Mouse (Mus musculus) embryonic facial prominence, embryonic 12.5 days (tissue): ENCODE data around the gene Casp9. TPM values are rescaled to one million over a fixed set of nuclear protein-coding genes. Genes with fewer than 3 reads are reported as not detected.
A peak's percentile ranks its signal among the peaks of the same experiment; 100 is the strongest.
"Not testable (repeated sequence)": the region's sequence is repeated elsewhere in the genome, so short reads cannot be mapped to it uniquely, and the experiment has no call there.

Experiments used
- ATAC-seq: fragments of 200-750 bp; cut with Nextera tagmentation; 2 replicates; pipeline ENCODE4 v1.8.0; 2017; ENCODE audit not compliant: insufficient number of reproducible peaks, insufficient read depth, low FRiP score, low TSS enrichment
- H3K27ac ChIP-seq: fragments of 300-500 bp; sonication (generic); 2 replicates; pipeline ENCODE4 v1.5.1; 2016; ENCODE audit warnings: mild to moderate bottlenecking
- H3K27me3 ChIP-seq: fragments of 300-500 bp; sonication (generic); 2 replicates; pipeline ENCODE4 v1.6.1; 2016; ENCODE audit warnings: mild to moderate bottlenecking, moderate library complexity
- H3K36me3 ChIP-seq: fragments of 300-500 bp; sonication (generic); 2 replicates; pipeline ENCODE4 v1.6.1; 2016; ENCODE audit warnings: mild to moderate bottlenecking
- H3K4me1 ChIP-seq: fragments of 300-500 bp; sonication (generic); 2 replicates; pipeline ENCODE4 v1.6.1; 2016
- H3K4me2 ChIP-seq: fragments of 300-500 bp; sonication (generic); replicated peaks from 2 replicates; pipeline ENCODE4 v1.6.1; 2016; ENCODE audit warnings: mild to moderate bottlenecking, moderate library complexity
- H3K4me3 ChIP-seq: fragments of 300-500 bp; sonication (generic); 2 replicates; pipeline ENCODE4 v1.5.1; 2016; ENCODE audit warnings: mild to moderate bottlenecking
- H3K9ac ChIP-seq: fragments of 300-500 bp; sonication (generic); 2 replicates; pipeline ENCODE4 v1.6.1; 2016; ENCODE audit warnings: mild to moderate bottlenecking, moderate library complexity
- H3K9me3 ChIP-seq: fragments of 300-500 bp; sonication (generic); 2 replicates; pipeline ENCODE4 v1.6.1; 2016; ENCODE audit warnings: mild to moderate bottlenecking, moderate library complexity
- WGBS: fragments of 180-500 bp; shearing (Covaris S2); methylation state at CpG from one replicate; pipeline ENCODE4 v1.1.7; 2016; 5-methylcytosine and 5-hydroxymethylcytosine counted together
- polyA plus RNA-seq: library from polyadenylated mRNA; unstranded; fragments of >200 nt; fragmentation: Nextera tagmentation; extraction: Ambion mirVana; gene quantifications from 2 replicates; pipeline ENCODE4 v1.2.1, GENCODE M21; 2016

Gene Casp9
- polyA plus RNA-seq, 1 experiment from 2014 or later: 18.1 TPM

GRCm38 (mm10) chr4:141762102-141762598 lies 31.3 kb upstream of the Casp9 start:
- no peak for ATAC-seq
- H3K27me3 ChIP-seq: no peaks in the 10 kb centered on the region
- H3K4me2 ChIP-seq: no peak overlapping the region
- no peak overlapping the region for H3K9ac ChIP-seq
- no peak overlapping the region for H3K27ac ChIP-seq
- H3K9me3 ChIP-seq: no peaks in the 10 kb centered on the region
- 93% methylated on average over 13 of the region's 13 CpGs for WGBS
- peaks cover 57% of the 10 kb centered on the region for H3K36me3 ChIP-seq
- H3K4me1 ChIP-seq: 0 out of 2 replicates have a peak, but pooled peaks cover 3% of the 10 kb centered on the region
- H3K4me3 ChIP-seq: no peak overlapping the region

GRCm38 (mm10) chr4:141763476-141763875 lies 29.9 kb upstream of the Casp9 start:
- H3K9ac ChIP-seq: no peak overlapping the region
- H3K4me1 ChIP-seq: 0 out of 2 replicates have a peak, but pooled peaks cover 3% of the 10 kb centered on the region
- H3K27me3 ChIP-seq: no peaks in the 10 kb centered on the region
- no peak overlapping the region for H3K27ac ChIP-seq
- ATAC-seq: no peak
- H3K9me3 ChIP-seq: no peaks in the 10 kb centered on the region
- WGBS: 92% methylated on average over 12 of the region's 12 CpGs
- peaks cover 68% of the 10 kb centered on the region for H3K36me3 ChIP-seq
- no peak overlapping the region for H3K4me2 ChIP-seq
- H3K4me3 ChIP-seq: no peak overlapping the region

- H3K4me3 ChIP-seq: no peak overlapping the region
- no peak overlapping the region for H3K27ac ChIP-seq
- no peaks in the 10 kb centered on the region for H3K9me3 ChIP-seq
- H3K4me2 ChIP-seq: no peak overlapping the region
- no peak for ATAC-seq
- H3K27me3 ChIP-seq: no peaks in the 10 kb centered on the region
- 89% methylated on average over 3 of the region's 3 CpGs for WGBS
- H3K36me3 ChIP-seq: peaks cover 84% of the 10 kb centered on the region
- 0 out of 2 replicates have a peak, but pooled peaks cover 3% of the 10 kb centered on the region for H3K4me1 ChIP-seq
- H3K9ac ChIP-seq: no peak overlapping the region
These were observed 28.4 kb upstream of the Casp9 start for GRCm38 (mm10) chr4:141765008-141765407.

GRCm38 (mm10) chr4:141766316-141766667 lies 27.1 kb upstream of the Casp9 start:
- H3K9ac ChIP-seq: no peak overlapping the region
- H3K27ac ChIP-seq: peak overlapping the region; percentile 77
- 86% methylated on average over 8 of the region's 8 CpGs for WGBS
- H3K36me3 ChIP-seq: peaks cover 92% of the 10 kb centered on the region
- H3K27me3 ChIP-seq: no peaks in the 10 kb centered on the region
- no peak overlapping the region for H3K4me3 ChIP-seq
- H3K9me3 ChIP-seq: no peaks in the 10 kb centered on the region
- 0 out of 2 replicates have a peak, but pooled peaks cover 3% of the 10 kb centered on the region for H3K4me1 ChIP-seq
- no peak overlapping the region for H3K4me2 ChIP-seq
- ATAC-seq: no peak

GRCm38 (mm10) chr4:141766668-141767352 lies 26.6 kb upstream of the Casp9 start:
- 0 out of 2 replicates have a peak, but pooled peaks cover 3% of the 10 kb centered on the region for H3K4me1 ChIP-seq
- WGBS: 63% methylated on average over 19 of the region's 19 CpGs
- no peaks in the 10 kb centered on the region for H3K9me3 ChIP-seq
- no peak overlapping the region; the same call in 1 of the 2 replicates for H3K4me2 ChIP-seq
- H3K9ac ChIP-seq: no peak overlapping the region
- H3K27me3 ChIP-seq: no peaks in the 10 kb centered on the region
- H3K36me3 ChIP-seq: peaks cover 92% of the 10 kb centered on the region
- no peak overlapping the region for H3K4me3 ChIP-seq
- ATAC-seq: peak; percentile 62
- H3K27ac ChIP-seq: peak overlapping the region; percentile 77

- WGBS: 73% methylated on average over 19 of the region's 19 CpGs
- H3K4me3 ChIP-seq: no peak overlapping the region
- H3K4me1 ChIP-seq: 0 out of 2 replicates have a peak, but pooled peaks cover 3% of the 10 kb centered on the region
- ATAC-seq: 0 out of 2 replicates have a peak, but pooled peaks have one; percentile 53
- no peaks in the 10 kb centered on the region for H3K9me3 ChIP-seq
- H3K4me2 ChIP-seq: no peak overlapping the region
- peaks cover 92% of the 10 kb centered on the region for H3K36me3 ChIP-seq
- no peak overlapping the region for H3K9ac ChIP-seq
- H3K27me3 ChIP-seq: no peaks in the 10 kb centered on the region
- H3K27ac ChIP-seq: peak overlapping the region; percentile 77
These were observed 25.9 kb upstream of the Casp9 start for GRCm38 (mm10) chr4:141767353-141768036.

- Histone ChIP-seq H3K9me3 (no peaks in the 10 kb centered on the region), H3K27ac (no peak overlapping the region), H3K9ac (no peak overlapping the region), H3K36me3 (peaks cover 93% of the 10 kb centered on the region), H3K4me3 (no peak overlapping the region), H3K4me2 (no peak overlapping the region), H3K27me3 (no peaks in the 10 kb centered on the region), H3K4me1 (0 out of 2 replicates have a peak, but pooled peaks cover 3% of the 10 kb centered on the region)
- ATAC-seq: no peak
- WGBS: 91% methylated on average over 8 of the region's 8 CpGs
These were observed 23.8 kb upstream of the Casp9 start for GRCm38 (mm10) chr4:141769501-141770160.

GRCm38 (mm10) chr4:141771823-141772222 lies 21.6 kb upstream of the Casp9 start:
- WGBS: 89% methylated on average over 8 of the region's 8 CpGs

GRCm38 (mm10) chr4:141773019-141773418 lies 20.4 kb upstream of the Casp9 start:
- 86% methylated on average over 4 of the region's 4 CpGs for WGBS
- peaks cover 90% of the 10 kb centered on the region for H3K36me3 ChIP-seq

More at GRCm38 (mm10) chr4:141771823-141772222, 21.6 kb upstream of the Casp9 start:
- Histone ChIP-seq H3K27ac (no peak overlapping the region), H3K9me3 (no peaks in the 10 kb centered on the region), H3K27me3 (no peaks in the 10 kb centered on the region), H3K4me2 (no peak overlapping the region), H3K9ac (no peak overlapping the region), H3K4me1 (0 out of 2 replicates have a peak, but pooled peaks cover 3% of the 10 kb centered on the region), H3K4me3 (no peak overlapping the region), H3K36me3 (peaks cover 94% of the 10 kb centered on the region)
- ATAC-seq: no peak

GRCm38 (mm10) chr4:141779828-141780227 lies 13.6 kb upstream of the Casp9 start:
- Histone ChIP-seq H3K27me3 (no peaks in the 10 kb centered on the region), H3K9ac (no peak overlapping the region), H3K27ac (no peak overlapping the region), H3K9me3 (no peaks in the 10 kb centered on the region), H3K36me3 (peaks cover 91% of the 10 kb centered on the region), H3K4me2 (no peak overlapping the region), H3K4me1 (no peaks in the 10 kb centered on the region), H3K4me3 (no peak overlapping the region)
- 90% methylated on average over 8 of the region's 8 CpGs for WGBS
- no peak for ATAC-seq

More at GRCm38 (mm10) chr4:141773019-141773418, 20.4 kb upstream of the Casp9 start:
- ATAC-seq, H3K4me1 ChIP-seq, H3K9me3 ChIP-seq, H3K4me3 ChIP-seq, H3K4me2 ChIP-seq, H3K27me3 ChIP-seq, H3K27ac ChIP-seq, H3K9ac ChIP-seq: not testable (repeated sequence)

- peaks cover 83% of the 10 kb centered on the region for H3K36me3 ChIP-seq
These were observed 12.0 kb upstream of the Casp9 start for GRCm38 (mm10) chr4:141781201-141781985.

More at GRCm38 (mm10) chr4:141781201-141781985, 12.0 kb upstream of the Casp9 start:
- 94% methylated on average over 8 of the region's 8 CpGs for WGBS
- Histone ChIP-seq H3K27ac (no peak overlapping the region), H3K4me2 (no peak overlapping the region), H3K27me3 (no peaks in the 10 kb centered on the region), H3K4me3 (no peak overlapping the region), H3K9me3 (no peaks in the 10 kb centered on the region), H3K4me1 (no peaks in the 10 kb centered on the region), H3K9ac (no peak overlapping the region)
- no peak for ATAC-seq
